In the genomic region with DNA sequence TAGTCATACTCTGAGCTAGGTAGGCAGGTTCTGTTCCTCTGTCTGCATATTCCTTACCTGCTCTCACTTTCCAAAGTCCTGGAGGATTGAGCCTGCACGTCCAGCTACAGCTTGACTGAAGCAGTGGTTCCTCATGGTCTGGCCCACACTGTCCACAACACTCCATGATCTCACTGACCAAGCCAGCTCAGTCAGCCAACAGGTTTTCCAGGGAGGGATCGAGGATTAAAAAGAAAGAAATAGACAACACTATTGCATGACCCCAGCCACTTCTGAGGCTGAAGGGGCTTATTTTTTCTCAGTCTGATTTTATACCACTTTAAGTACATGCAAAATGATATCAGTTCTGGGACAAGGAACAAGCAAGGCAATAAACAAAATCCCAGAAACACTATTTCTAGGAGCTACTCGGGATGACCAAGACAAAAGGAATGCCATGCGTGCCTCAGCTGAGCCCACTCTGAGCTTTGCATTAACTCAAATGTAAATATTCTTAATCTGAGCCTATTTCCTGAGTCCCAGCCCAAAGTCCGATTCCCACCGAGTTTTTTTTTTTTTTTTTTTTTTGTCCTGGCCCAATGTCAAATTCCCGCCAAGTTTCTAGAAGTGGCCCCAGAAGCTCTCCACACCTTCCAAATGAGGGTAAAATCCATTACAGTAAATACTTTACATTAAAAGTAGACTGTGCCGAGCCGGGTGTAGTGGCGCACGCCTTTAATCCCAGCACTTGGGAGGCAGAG, we compare ENCODE assay signal across 23 mouse cellular contexts. TPM values are rescaled to one million over a fixed set of nuclear protein-coding genes. Genes with fewer than 3 reads are reported as not detected.
DNase-seq lines count a peak whose midpoint lies in the region; ATAC-seq and TF ChIP-seq lines count a peak whose summit lies in the region.
"Had no signal": no experiment of that assay in that cellular context is flagged by ENCODE, and none has a peak within 500 bp of the region (broad histone marks: within the 10 kb centered on the region; RNA-seq: fewer than 3 reads in every experiment).

No protein-coding gene starts in this region.

- WGBS in heart, embryonic 11.5 days (ENCODE audit: insufficient replicate concordance), result 80% methylated on average over 11 of the region's 11 CpGs
- 73% methylated on average over 11 of the region's 11 CpGs for WGBS in heart, embryonic 15.5 days

- no peak overlapping the region for H3K4me2 ChIP-seq in heart, embryonic 11.5 days
- no peak overlapping the region for H3K4me2 ChIP-seq in heart, embryonic 15.5 days
- H3K4me2 ChIP-seq: embryonic facial prominence, embryonic 15.5 days; forebrain, embryonic 15.5 days; hindbrain, embryonic 13.5 days; intestine, embryonic 15.5 days had no signal

- ATAC-seq in heart, embryonic 11.5 days (replicated peaks; ENCODE audit: insufficient number of reproducible peaks, low FRiP score, low TSS enrichment), result no peak
- ATAC-seq in heart, embryonic 15.5 days (replicated peaks; ENCODE audit: insufficient number of reproducible peaks, insufficient read depth, low FRiP score, low read depth), result no peak
- ATAC-seq: forebrain, embryonic 15.5 days; intestine, embryonic 15.5 days had no signal

- H3K4me3 ChIP-seq in heart, embryonic 11.5 days (ENCODE audit: low read depth, low read length), result no peak overlapping the region
- H3K4me3 ChIP-seq in heart, embryonic 15.5 days, result no peak overlapping the region
- H3K4me3 ChIP-seq in ES-Bruce4 (ENCODE audit: low read depth, low read length), result no peak overlapping the region
- no peak overlapping the region for H3K4me3 ChIP-seq in left cerebral cortex, adult 2 months
- H3K4me3 ChIP-seq: embryonic facial prominence, embryonic 15.5 days; erythroblast, embryonic 14.5 days; forebrain, embryonic 15.5 days; hindbrain, embryonic 13.5 days; intestine, embryonic 15.5 days had no signal

- no peak for TF ChIP-seq POLR2A in ES-Bruce4 (IDR thresholded peaks at IDR 0.05; ENCODE audit: insufficient read depth, low read length)

- H3K27me3 ChIP-seq in heart, embryonic 11.5 days (ENCODE audit: control insufficient read depth, insufficient read depth, low read length), result no peaks in the 10 kb centered on the region
- no peaks in the 10 kb centered on the region for H3K27me3 ChIP-seq in heart, embryonic 15.5 days
- H3K27me3 ChIP-seq in ES-Bruce4 (ENCODE audit: control insufficient read depth, insufficient read depth, low read length, poor library complexity, severe bottlenecking), result no peaks in the 10 kb centered on the region
- H3K27me3 ChIP-seq: embryonic facial prominence, embryonic 15.5 days; forebrain, embryonic 15.5 days; hindbrain, embryonic 13.5 days; intestine, embryonic 15.5 days had no signal

- no peak for DNase-seq in heart, postnatal 10 days
- DNase-seq in heart, postnatal 25 days (ENCODE audit: low spot score), result no peak
- peak; percentile 81 for DNase-seq in ZHBTc4 (ENCODE audit: low read depth, low spot score)
- no peak for DNase-seq in left cerebral cortex, adult 2 months (ENCODE audit: extremely low spot score in 1 of 2, low spot score in 2 of 2)
- no peak for DNase-seq in adrenal gland, postnatal 14 days
- DNase-seq: adrenal gland, adult 2 months; adrenal gland, postnatal 36 days; cerebellum, adult 8-10 months; cerebellum, postnatal 14 days; embryo, embryonic 11 days; gastrocnemius, postnatal 36 days; kidney, adult 18-20 months had no signal

- peaks cover 4% of the 10 kb centered on the region; the same call in 1 of the 2 replicates for H3K4me1 ChIP-seq in heart, embryonic 11.5 days (ENCODE audit: control insufficient read depth, insufficient read depth, low read length)
- no peaks in the 10 kb centered on the region for H3K4me1 ChIP-seq in heart, embryonic 15.5 days (replicated peaks)
- H3K4me1 ChIP-seq in ES-Bruce4 (ENCODE audit: control insufficient read depth, insufficient read depth, low read length), result peaks cover 5% of the 10 kb centered on the region
- H3K4me1 ChIP-seq: embryonic facial prominence, embryonic 15.5 days; forebrain, embryonic 15.5 days; hindbrain, embryonic 13.5 days; intestine, embryonic 15.5 days had no signal

- TF ChIP-seq EP300 in ES-Bruce4 (IDR thresholded peaks at IDR 0.05; ENCODE audit: insufficient read depth, low read depth, low read length), result no peak

- TF ChIP-seq CTCF in ES-Bruce4 (IDR thresholded peaks at IDR 0.05; ENCODE audit: low read depth, low read length), result no peak
- no peak for TF ChIP-seq CTCF in left cerebral cortex, adult 2 months (IDR thresholded peaks at IDR 0.05)

- peaks cover 31% of the 10 kb centered on the region for H3K36me3 ChIP-seq in heart, embryonic 11.5 days (ENCODE audit: control insufficient read depth, insufficient read depth, low read length)
- peaks cover 83% of the 10 kb centered on the region for H3K36me3 ChIP-seq in heart, embryonic 15.5 days
- peaks cover 31% of the 10 kb centered on the region for H3K36me3 ChIP-seq in ES-Bruce4 (ENCODE audit: control insufficient read depth, insufficient read depth, low read length, poor library complexity, severe bottlenecking)

- no peak overlapping the region for H3K9ac ChIP-seq in heart, embryonic 11.5 days (ENCODE audit: low read depth, low read length)
- H3K9ac ChIP-seq in heart, embryonic 15.5 days, result no peak overlapping the region
- H3K9ac ChIP-seq in ES-Bruce4 (ENCODE audit: low read depth, poor library complexity, severe bottlenecking), result no peak overlapping the region
- H3K9ac ChIP-seq: embryonic facial prominence, embryonic 15.5 days; forebrain, embryonic 15.5 days; hindbrain, embryonic 13.5 days; intestine, embryonic 15.5 days had no signal

- peak overlapping the region; percentile 50; the same call in 1 of the 2 replicates for H3K27ac ChIP-seq in heart, embryonic 11.5 days (ENCODE audit: low read depth, low read length)
- 0 out of 2 replicates have a peak overlapping the region, but pooled peaks have one; percentile 4 for H3K27ac ChIP-seq in heart, embryonic 15.5 days
- peak overlapping the region; percentile 70 for H3K27ac ChIP-seq in ES-Bruce4 (ENCODE audit: insufficient read depth, low read length)
- no peak overlapping the region for H3K27ac ChIP-seq in left cerebral cortex, adult 2 months
- H3K27ac ChIP-seq: embryonic facial prominence, embryonic 15.5 days; forebrain, embryonic 15.5 days; hindbrain, embryonic 13.5 days; intestine, embryonic 15.5 days had no signal

- no peaks in the 10 kb centered on the region for H3K9me3 ChIP-seq in heart, embryonic 11.5 days (replicated peaks; ENCODE audit: control insufficient read depth, low read length)
- H3K9me3 ChIP-seq in heart, embryonic 15.5 days (replicated peaks), result no peaks in the 10 kb centered on the region
- no peaks in the 10 kb centered on the region for H3K9me3 ChIP-seq in ES-Bruce4 (replicated peaks; ENCODE audit: control insufficient read depth, insufficient read depth, low read length, poor library complexity, severe bottlenecking)
- H3K9me3 ChIP-seq: embryonic facial prominence, embryonic 15.5 days; forebrain, embryonic 15.5 days; hindbrain, embryonic 13.5 days; intestine, embryonic 15.5 days had no signal

- intact Hi-C loops in heart, postnatal 10 days (cut with DNase I), result no loop called here
- intact Hi-C loops in heart, postnatal 25 days (cut with DNase I), result no loop called here
- intact Hi-C loops in left cerebral cortex, adult 2 months (cut with DNase I), result no loop called here

RNA-seq across cellular contexts. Expression of a gene that starts 15.4 kb away (rescaled TPM):
- polyA plus RNA-seq in heart, embryonic 11.5 days (2014; fragmentation: Nextera tagmentation; extraction: Ambion mirVana), result 6.1 and 7.7 TPM in 2 replicates
- total RNA-seq in heart, postnatal 10 days (2021), result 1 to 10 TPM; 6.0 to 7.7 TPM
- polyA plus RNA-seq in heart, embryonic 15.5 days (2015; fragmentation: Nextera tagmentation; extraction: Ambion mirVana), result 5.5 and 6.8 TPM in 2 replicates
- total RNA-seq in heart, postnatal 25 days (2021), result 1 to 10 TPM; 6.1 to 7.2 TPM
- polyA plus RNA-seq in ES-Bruce4 (2011; ENCODE audit: insufficient read depth, insufficient read length, low read depth, missing spikeins), result 26.2 and 33.9 TPM in 2 replicates
- total RNA-seq in left cerebral cortex, adult 2 months (2021), result 10 to 100 TPM; 10.4 to 11.7 TPM
- 12.0 and 16.3 TPM in 2 replicates for total RNA-seq in adrenal gland, postnatal 14 days (2021)

RNA-seq across cellular contexts. Expression of a gene that starts 20.6 kb away (rescaled TPM):
- 0.23 and 0.31 TPM in 2 replicates for polyA plus RNA-seq in heart, embryonic 11.5 days (2014; fragmentation: Nextera tagmentation; extraction: Ambion mirVana)
- not detected for total RNA-seq in heart, postnatal 10 days (2021)
- polyA plus RNA-seq in heart, embryonic 15.5 days (2015; fragmentation: Nextera tagmentation; extraction: Ambion mirVana), result 0.18 and 0.27 TPM in 2 replicates
- total RNA-seq in heart, postnatal 25 days (2021), result not detected
- 2.5 and 3.0 TPM in 2 replicates for polyA plus RNA-seq in ES-Bruce4 (2011; ENCODE audit: insufficient read depth, insufficient read length, low read depth, missing spikeins)
- under 1 TPM in 1 of 2 experiments, not detected in 1; 0.47 TPM for total RNA-seq in left cerebral cortex, adult 2 months (2021)
- total RNA-seq in adrenal gland, postnatal 14 days (2021), result 0.41 and 0.93 TPM in 2 replicates
- total RNA-seq: common myeloid progenitor, adult 5-6 weeks; gastrocnemius, adult 8-10 months; gastrocnemius, postnatal 36 days; hematopoietic stem cell, adult 5-6 weeks had no signal
- polyA plus RNA-seq: erythroblast, embryonic 14.5 days; forebrain, embryonic 15.5 days had no signal

RNA-seq across cellular contexts. Expression of a gene that starts 48.5 kb away (rescaled TPM):
- 7.3 and 12.8 TPM in 2 replicates for polyA plus RNA-seq in heart, embryonic 11.5 days (2014; fragmentation: Nextera tagmentation; extraction: Ambion mirVana)
- 10 to 100 TPM; 35.8 to 40.8 TPM for total RNA-seq in heart, postnatal 10 days (2021)
- 5.9 and 6.8 TPM in 2 replicates for polyA plus RNA-seq in heart, embryonic 15.5 days (2015; fragmentation: Nextera tagmentation; extraction: Ambion mirVana)
- 10 to 100 TPM; 29.8 to 35.0 TPM for total RNA-seq in heart, postnatal 25 days (2021)
- polyA plus RNA-seq in ES-Bruce4 (2011; ENCODE audit: insufficient read depth, insufficient read length, low read depth, missing spikeins), result 107 and 113 TPM in 2 replicates
- total RNA-seq in left cerebral cortex, adult 2 months (2021), result 10 to 100 TPM; 46.6 to 49.4 TPM
- 32.0 and 42.9 TPM in 2 replicates for total RNA-seq in adrenal gland, postnatal 14 days (2021)
